Mouse (Mus musculus) forebrain, postnatal 0 days (tissue): ENCODE results near the gene Cog6. TPM values are rescaled to one million over a fixed set of nuclear protein-coding genes. Genes with fewer than 3 reads are reported as not detected.
A peak's percentile ranks its signal among the peaks of the same experiment; 100 is the strongest.

Source experiments
- ATAC-seq: fragments of 200-750 bp; cut with Nextera tagmentation; 2 replicates; pipeline ENCODE4 v1.8.0; 2017; ENCODE audit warnings: mild to moderate bottlenecking, moderate library complexity
- DNase-seq: peaks from one replicate; pipeline ENCODE4 v3.0.0-alpha.2; 2015
- H3K27ac ChIP-seq: fragments of 300-500 bp; sonication (generic); 2 replicates; pipeline ENCODE4 v1.5.1; 2014; ENCODE audit warnings: low read depth, mild to moderate bottlenecking, antibody characterized with exemption, low read length, moderate library complexity, mixed read lengths
- H3K27me3 ChIP-seq: fragments of 300-500 bp; sonication (generic); 2 replicates; pipeline ENCODE4 v1.6.1; 2014; ENCODE audit warnings: mild to moderate bottlenecking, low read length, mixed read lengths; ENCODE audit not compliant: insufficient read depth
- H3K36me3 ChIP-seq: fragments of 300-500 bp; sonication (generic); 2 replicates; pipeline ENCODE4 v1.6.1; 2014; ENCODE audit warnings: mild to moderate bottlenecking, moderate library complexity; ENCODE audit not compliant: insufficient read depth
- H3K4me1 ChIP-seq: fragments of 300-500 bp; sonication (generic); 2 replicates; pipeline ENCODE4 v1.6.1; 2014; ENCODE audit warnings: antibody characterized with exemption; ENCODE audit not compliant: insufficient read depth
- H3K4me2 ChIP-seq: fragments of 300-500 bp; sonication (generic); 2 replicates; pipeline ENCODE4 v1.6.1; 2014; ENCODE audit warnings: low read depth, mild to moderate bottlenecking, moderate library complexity
- H3K4me3 ChIP-seq: fragments of 300-500 bp; sonication (generic); 2 replicates; pipeline ENCODE4 v1.5.1; 2014; ENCODE audit warnings: low read depth, low read length, mixed read lengths
- H3K9ac ChIP-seq: fragments of 300-500 bp; sonication (generic); 2 replicates; pipeline ENCODE4 v1.6.1; 2014; ENCODE audit warnings: mild to moderate bottlenecking
- H3K9me3 ChIP-seq: fragments of 300-500 bp; sonication (generic); 2 replicates; pipeline ENCODE4 v1.6.1; 2016; ENCODE audit warnings: low read length
- CTCF ChIP-seq: sonication (generic); IDR thresholded peaks from 2 replicates; pipeline ENCODE4 v1.5.1; 2016; ENCODE audit warnings: antibody characterized with exemption, control low read depth, low read depth
- WGBS: fragments of 180-500 bp; shearing (Covaris S2); extraction: QIAGEN DNeasy Blood & Tissue Kit; methylation state at CpG from one replicate; pipeline ENCODE4 v1.1.7; 2014; 5-methylcytosine and 5-hydroxymethylcytosine counted together
- polyA plus RNA-seq: library from polyadenylated mRNA; unstranded; fragments of >200 nt; fragmentation: Nextera tagmentation; extraction: Ambion mirVana; gene quantifications from 2 replicates; pipeline ENCODE4 v1.2.1, GENCODE M21; 2015
- total RNA-seq: library from RNA; depleted of rRNA; stranded (reverse); fragments of >200 nt; gene quantifications from 2 replicates; pipeline ENCODE4 v1.2.3, GENCODE M21; 2014

Gene Cog6
- total and polyA plus RNA-seq, 2 experiments from 2014 or later = 31.3 to 42.8 TPM

- Histone ChIP-seq H3K9ac (no peak overlapping the region), H3K9me3 (no peaks in the 10 kb centered on the region), H3K27me3 (no peaks in the 10 kb centered on the region), H3K4me2 (no peak overlapping the region), H3K27ac (no peak overlapping the region), H3K4me1 (no peaks in the 10 kb centered on the region), H3K4me3 (no peak overlapping the region), H3K36me3 (no peaks in the 10 kb centered on the region)
- WGBS = 46% methylated on average over 9 of the region's 9 CpGs
- no peak for ATAC-seq
- TF ChIP-seq CTCF = no peak
- no peak for DNase-seq
Observed at GRCm38 (mm10) chr3:52954656-52955055, 62.4 kb downstream of the Cog6 start.

DNA sequence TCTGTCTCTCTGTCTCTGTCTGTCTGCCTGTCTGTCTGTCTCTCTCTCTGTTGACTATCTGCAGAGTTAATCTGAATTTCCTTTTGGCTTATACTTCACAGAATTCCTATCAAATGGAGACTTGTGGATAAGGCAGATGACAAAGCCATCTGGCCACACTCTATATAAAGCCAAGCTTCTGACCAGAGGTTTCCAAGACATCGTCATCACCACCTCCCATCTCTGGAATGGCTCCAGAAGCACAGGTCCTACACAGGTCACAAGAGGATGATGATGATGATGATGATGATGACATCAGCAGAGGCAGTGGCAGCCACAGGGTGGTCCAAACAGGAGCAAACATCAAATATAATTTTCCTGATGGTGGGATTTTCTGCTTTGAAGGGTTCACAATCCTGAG, 63.2 kb downstream of the Cog6 start:
- no peak for DNase-seq
- Histone ChIP-seq H3K27me3 (no peaks in the 10 kb centered on the region), H3K9ac (no peak overlapping the region), H3K9me3 (no peaks in the 10 kb centered on the region), H3K27ac (no peak overlapping the region), H3K4me1 (no peaks in the 10 kb centered on the region), H3K36me3 (no peaks in the 10 kb centered on the region), H3K4me3 (no peak overlapping the region), H3K4me2 (no peak overlapping the region)
- TF ChIP-seq CTCF = no peak
- ATAC-seq = no peak
- WGBS = 67% methylated on average over 1 of the region's 1 CpGs

GRCm38 (mm10) chr3:52948824-52949223, 68.2 kb downstream of the Cog6 start:
- Histone ChIP-seq H3K4me3 (no peak overlapping the region), H3K9me3 (no peaks in the 10 kb centered on the region), H3K36me3 (no peaks in the 10 kb centered on the region), H3K4me1 (no peaks in the 10 kb centered on the region), H3K27ac (no peak overlapping the region), H3K9ac (no peak overlapping the region), H3K4me2 (no peak overlapping the region), H3K27me3 (no peaks in the 10 kb centered on the region)
- no peak for DNase-seq
- ATAC-seq = no peak
- no peak for TF ChIP-seq CTCF
- WGBS = 92% methylated on average over 5 of the region's 5 CpGs

DNA sequence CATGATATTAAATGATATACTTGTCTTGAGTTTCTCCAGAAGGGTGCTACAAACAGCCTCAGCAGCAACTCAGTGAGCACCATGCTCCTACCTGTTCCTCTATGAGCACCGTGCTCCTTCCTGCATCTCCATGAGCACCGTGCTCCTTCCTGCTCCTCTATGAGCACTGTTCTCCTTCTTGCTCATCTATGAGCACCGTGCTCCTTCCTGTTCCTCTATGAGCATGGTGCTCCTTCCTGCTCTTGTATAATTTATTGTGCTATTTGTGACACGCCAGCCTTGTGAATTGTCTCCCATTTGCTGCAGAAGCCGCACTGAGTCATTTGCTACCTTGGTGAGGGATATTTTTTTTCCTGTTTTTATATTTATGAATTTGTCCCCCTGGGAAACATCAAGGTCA, 69.6 kb downstream of the Cog6 start:
- Histone ChIP-seq H3K9ac (no peak overlapping the region), H3K9me3 (no peaks in the 10 kb centered on the region), H3K36me3 (no peaks in the 10 kb centered on the region), H3K27ac (no peak overlapping the region), H3K27me3 (no peaks in the 10 kb centered on the region), H3K4me2 (no peak overlapping the region), H3K4me3 (no peak overlapping the region), H3K4me1 (no peaks in the 10 kb centered on the region)
- ATAC-seq = no peak
- DNase-seq = no peak
- TF ChIP-seq CTCF = no peak
- WGBS = 95% methylated on average over 5 of the region's 5 CpGs

DNA sequence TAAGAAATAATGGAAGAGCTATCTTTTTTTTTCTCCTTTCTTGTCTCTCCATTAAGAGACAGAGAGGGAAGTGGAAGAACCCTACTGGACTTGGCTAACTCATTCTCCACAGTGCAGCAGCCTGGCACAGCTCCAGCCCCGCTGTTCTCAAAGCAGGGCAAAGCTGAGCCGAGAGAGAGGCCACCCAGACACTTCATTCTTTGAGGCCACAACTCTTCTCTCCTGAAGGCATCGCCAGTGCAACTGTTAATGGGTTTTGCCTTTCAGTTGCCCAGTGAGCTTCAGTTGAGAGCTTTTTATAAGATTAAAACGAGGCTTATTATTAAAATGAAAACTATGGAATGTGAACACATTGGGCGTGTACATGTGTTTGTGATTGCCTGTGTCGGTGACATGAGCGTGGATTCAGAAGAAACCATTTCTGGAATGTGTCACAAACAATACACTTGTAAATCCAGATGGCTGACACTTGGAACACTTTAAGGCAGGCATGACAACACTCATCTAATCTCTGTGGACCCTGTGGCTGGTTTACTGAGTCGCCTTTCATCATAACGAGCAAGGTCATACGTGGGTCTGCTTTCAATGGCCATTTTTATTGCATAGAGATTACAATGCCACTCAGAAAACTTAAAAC, 76.1 kb downstream of the Cog6 start:
- DNase-seq = peak; percentile 62
- Histone ChIP-seq H3K4me2 (no peak overlapping the region), H3K4me3 (no peak overlapping the region), H3K27me3 (no peaks in the 10 kb centered on the region), H3K4me1 (peaks cover 10% of the 10 kb centered on the region; the same call in 1 of the 2 replicates), H3K27ac (0 out of 2 replicates have a peak overlapping the region, but pooled peaks have one; percentile 11), H3K9ac (no peak overlapping the region), H3K36me3 (no peaks in the 10 kb centered on the region), H3K9me3 (no peaks in the 10 kb centered on the region)
- WGBS = 5% methylated on average over 10 of the region's 10 CpGs
- peak; percentile 70; the same call in 1 of the 2 replicates for ATAC-seq
- TF ChIP-seq CTCF = no peak

- Histone ChIP-seq H3K27me3 (no peaks in the 10 kb centered on the region), H3K9ac (no peak overlapping the region), H3K4me3 (no peak overlapping the region), H3K4me1 (peaks cover 10% of the 10 kb centered on the region; the same call in 1 of the 2 replicates), H3K27ac (no peak overlapping the region), H3K36me3 (no peaks in the 10 kb centered on the region), H3K9me3 (no peaks in the 10 kb centered on the region), H3K4me2 (no peak overlapping the region)
- no peak for TF ChIP-seq CTCF
- ATAC-seq = no peak
- DNase-seq = no peak
- 57% methylated on average over 5 of the region's 5 CpGs for WGBS
Observed at GRCm38 (mm10) chr3:52938398-52938797, 78.6 kb downstream of the Cog6 start.

- peaks cover 10% of the 10 kb centered on the region; the same call in 1 of the 2 replicates for H3K4me1 ChIP-seq
- WGBS = 76% methylated on average over 6 of the region's 6 CpGs
- ATAC-seq (no peak), DNase-seq (no peak)
- H3K27ac ChIP-seq = no peak overlapping the region
- H3K4me2 ChIP-seq = no peak overlapping the region
- no peak overlapping the region for H3K9ac ChIP-seq
- H3K27me3 ChIP-seq = no peaks in the 10 kb centered on the region
- H3K4me3 ChIP-seq = no peak overlapping the region
- TF ChIP-seq CTCF = no peak
- no peaks in the 10 kb centered on the region for H3K9me3 ChIP-seq
- no peaks in the 10 kb centered on the region for H3K36me3 ChIP-seq
Observed at GRCm38 (mm10) chr3:52937739-52938306, 79.2 kb downstream of the Cog6 start.
